Comparison of ENCODE assay signal across 7 mouse cellular contexts in the genomic region with DNA sequence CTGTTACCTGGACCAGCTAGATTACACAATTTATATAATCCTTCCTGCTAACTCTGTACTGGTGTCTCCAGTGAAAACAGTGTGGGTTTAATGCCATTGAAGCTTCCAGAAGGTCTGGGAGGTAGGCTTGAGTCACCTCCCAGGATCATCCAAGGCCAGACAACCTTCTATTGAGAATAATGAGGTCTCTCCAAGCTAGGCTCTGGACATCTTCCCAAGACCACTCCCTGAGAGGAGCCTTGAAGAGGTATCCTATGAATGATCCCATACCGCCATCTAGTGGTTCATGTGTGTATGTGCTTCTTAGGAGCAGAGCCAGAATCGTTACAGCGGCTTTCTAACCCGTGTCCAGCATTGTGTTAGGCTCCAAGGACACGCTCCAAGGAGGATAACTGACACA. TPM values are rescaled to one million over a fixed set of nuclear protein-coding genes. Genes with fewer than 3 reads are reported as not detected.
A peak's percentile ranks its signal among the peaks of the same experiment; 100 is the strongest.
DNase-seq lines count a peak whose midpoint lies in the region; ATAC-seq and TF ChIP-seq lines count a peak whose summit lies in the region.

No protein-coding gene starts in this region.

- no peak overlapping the region for H3K27ac ChIP-seq in gastrocnemius, adult 2 months

- intact Hi-C loops in gastrocnemius, adult 2 months (cut with DNase I): loop anchor here (1.0 kb wide), 1 partner anchor 105 kb away; no protein-coding TSS in a partner anchor

- DNase-seq in cerebellum, postnatal 25 days: peak; percentile 75 to 76
- peak; percentile 53 for DNase-seq in gastrocnemius, adult 2 months
- peak; percentile 85 for DNase-seq in hindlimb bud, embryonic 11.5 days (ENCODE audit: extremely low spot score, low read depth, low spot score)
- peak; percentile 57 to 66 for DNase-seq in left cerebral cortex, adult 18-20 months (ENCODE audit: low spot score in 2 of 2)
- DNase-seq in lung, postnatal 4 days: peak; percentile 36 to 76
- peak; percentile 82 for DNase-seq in retina, postnatal 7 days (ENCODE audit: low read depth, low spot score)

- peak overlapping the region; percentile 38; the same call in 1 of the 2 replicates for H3K4me3 ChIP-seq in gastrocnemius, adult 2 months

- peak; percentile 98 for TF ChIP-seq CTCF in gastrocnemius, adult 2 months (IDR thresholded peaks at IDR 0.05)

- ATAC-seq in activated CD4-positive, CD25-positive, alpha-beta regulatory T cell, adult 4 months: peak; percentile 73

RNA-seq across cellular contexts. Expression of gene Bsdc1, which starts 6.1 kb away (rescaled TPM):
- 10 to 100 TPM; 22.7 to 24.8 TPM for polyA plus RNA-seq in activated CD4-positive, CD25-positive, alpha-beta regulatory T cell, adult 4 months (2017; shearing (Covaris generic))
- total RNA-seq in gastrocnemius, adult 2 months (2021): 10 to 100 TPM; 34.8 to 36.4 TPM
- total RNA-seq in left cerebral cortex, adult 18-20 months (2021): 10 to 100 TPM; 59.8 to 62.7 TPM

RNA-seq across cellular contexts. Expression of gene Zbtb8b, which starts 14.6 kb away (rescaled TPM):
- polyA plus RNA-seq in activated CD4-positive, CD25-positive, alpha-beta regulatory T cell, adult 4 months (2017; shearing (Covaris generic)): not detected
- not detected for total RNA-seq in gastrocnemius, adult 2 months (2021)
- 1 to 10 TPM; 6.2 to 7.2 TPM for total RNA-seq in left cerebral cortex, adult 18-20 months (2021)

RNA-seq across cellular contexts. Expression of gene Tssk3, which starts 35.6 kb away (rescaled TPM):
- polyA plus RNA-seq in activated CD4-positive, CD25-positive, alpha-beta regulatory T cell, adult 4 months (2017; shearing (Covaris generic)): not detected
- not detected for total RNA-seq in gastrocnemius, adult 2 months (2021)
- total RNA-seq in left cerebral cortex, adult 18-20 months (2021): not detected

RNA-seq across cellular contexts. Expression of gene Fam229a, which starts 35.7 kb away (rescaled TPM):
- not detected for polyA plus RNA-seq in activated CD4-positive, CD25-positive, alpha-beta regulatory T cell, adult 4 months (2017; shearing (Covaris generic))
- not detected for total RNA-seq in gastrocnemius, adult 2 months (2021)
- total RNA-seq in left cerebral cortex, adult 18-20 months (2021): under 1 TPM in 1 of 2 experiments, not detected in 1; 0.66 TPM

RNA-seq across cellular contexts. Expression of gene Marcksl1, which starts 58.1 kb away (rescaled TPM):
- polyA plus RNA-seq in activated CD4-positive, CD25-positive, alpha-beta regulatory T cell, adult 4 months (2017; shearing (Covaris generic)): 1 to 10 TPM; 3.6 to 3.8 TPM
- 1 to 10 TPM in 1 of 2 experiments, under 1 TPM in 1; 0.69 to 1.1 TPM for total RNA-seq in gastrocnemius, adult 2 months (2021)
- total RNA-seq in left cerebral cortex, adult 18-20 months (2021): 10 to 100 TPM; 58.3 to 84.6 TPM

Comparison
In these comparisons a context has a peak if more than half of its experiments do, and no peak if none do; other contexts are left out.
1. RNA of gene Zbtb8b, which starts 14.6 kb away (total RNA-seq): 6.2 to 7.2 TPM in left cerebral cortex, adult 18-20 months; not detected in gastrocnemius, adult 2 months; every median in the first group is over 4 times any median in the second.
2. Peak in every context shown above with its lines, with median percentiles within 50 percentile points of each other: DNase-seq.